Mouse (Mus musculus) forebrain, embryonic 15.5 days (tissue): ENCODE data around the gene Kiz. TPM values are rescaled to one million over a fixed set of nuclear protein-coding genes. Genes with fewer than 3 reads are reported as not detected.

ENCODE experiments used
- ATAC-seq: fragments of 200-750 bp; cut with Nextera tagmentation; replicated peaks from 2 replicates; pipeline ENCODE4 v1.8.0; 2017; ENCODE audit warnings: mild to moderate bottlenecking, moderate TSS enrichment, moderate library complexity
- H3K27ac ChIP-seq: fragments of 300-500 bp; sonication (generic); replicated peaks from 2 replicates; pipeline ENCODE4 v1.5.1; 2015; ENCODE audit warnings: mild to moderate bottlenecking, inconsistent platforms
- H3K27me3 ChIP-seq: fragments of 300-500 bp; sonication (generic); 2 replicates; pipeline ENCODE4 v1.6.1; 2015; ENCODE audit warnings: inconsistent platforms
- H3K36me3 ChIP-seq: fragments of 300-500 bp; sonication (generic); 2 replicates; pipeline ENCODE4 v1.6.1; 2015; ENCODE audit warnings: mild to moderate bottlenecking, inconsistent platforms
- H3K4me1 ChIP-seq: fragments of 300-500 bp; sonication (generic); 2 replicates; pipeline ENCODE4 v1.6.1; 2015; ENCODE audit warnings: inconsistent platforms
- H3K4me2 ChIP-seq: fragments of 300-500 bp; sonication (generic); replicated peaks from 2 replicates; pipeline ENCODE4 v1.6.1; 2015; ENCODE audit warnings: mild to moderate bottlenecking, inconsistent platforms
- H3K4me3 ChIP-seq: fragments of 300-500 bp; sonication (generic); 2 replicates; pipeline ENCODE4 v1.5.1; 2015; ENCODE audit warnings: mild to moderate bottlenecking, inconsistent platforms
- H3K9ac ChIP-seq: fragments of 300-500 bp; sonication (generic); replicated peaks from 2 replicates; pipeline ENCODE4 v1.6.1; 2015; ENCODE audit warnings: mild to moderate bottlenecking, inconsistent platforms
- H3K9me3 ChIP-seq: fragments of 300-500 bp; sonication (generic); 2 replicates; pipeline ENCODE4 v1.6.1; 2016; ENCODE audit warnings: inconsistent platforms
- WGBS: fragments of 180-500 bp; shearing (Covaris S2); methylation state at CpG from one replicate; pipeline ENCODE4 v1.1.7; 2015; ENCODE audit warnings: mixed read lengths; 5-methylcytosine and 5-hydroxymethylcytosine counted together
- polyA plus RNA-seq: library from polyadenylated mRNA; unstranded; fragments of >200 nt; fragmentation: Nextera tagmentation; extraction: Ambion mirVana; gene quantifications from 2 replicates; pipeline ENCODE4 v1.2.1, GENCODE M21; 2015

The Kiz gene
- polyA plus RNA-seq: 23.4 and 26.4 TPM in 2 replicates

GRCm38 (mm10) chr2:146855599-146856039 lies at the start of gene Kiz:
Gene Kiz, plus strand, starts transcription at chr2:146855864.
- Histone ChIP-seq H3K27ac (peak within 1 kb of the TSS; percentile 75), H3K9me3 (no peaks in the 10 kb centered on the region)
- WGBS: under 1% methylated on average over 32 of the region's 32 CpGs

GRCm38 (mm10) chr2:146809706-146810256 lies 45.9 kb upstream of the Kiz start:
- ATAC-seq: no peak
- H3K4me1 ChIP-seq: peaks cover 6% of the 10 kb centered on the region
- H3K36me3 ChIP-seq: no peaks in the 10 kb centered on the region
- 63% methylated on average over 7 of the region's 7 CpGs for WGBS
- H3K4me2 ChIP-seq: no peak overlapping the region
- no peaks in the 10 kb centered on the region for H3K9me3 ChIP-seq
- H3K27me3 ChIP-seq: no peaks in the 10 kb centered on the region
- H3K27ac ChIP-seq: no peak overlapping the region
- H3K9ac ChIP-seq: no peak overlapping the region
- no peak overlapping the region for H3K4me3 ChIP-seq

More at GRCm38 (mm10) chr2:146855599-146856039, at the start of gene Kiz:
- Histone ChIP-seq H3K4me1 (peaks cover 6% of the 10 kb centered on the region), H3K4me2 (peak within 1 kb of the TSS; percentile 68), H3K27me3 (no peaks in the 10 kb centered on the region), H3K9ac (peak within 1 kb of the TSS; percentile 69), H3K4me3 (peak within 1 kb of the TSS; percentile 80), H3K36me3 (no peaks in the 10 kb centered on the region)
- peak; percentile 99 for ATAC-seq

GRCm38 (mm10) chr2:146810695-146811094 lies 45.0 kb upstream of the Kiz start:
- H3K27ac ChIP-seq: no peak overlapping the region
- H3K4me2 ChIP-seq: peak overlapping the region; percentile 30; the same call in 1 of the 2 replicates
- H3K36me3 ChIP-seq: no peaks in the 10 kb centered on the region
- H3K4me1 ChIP-seq: peaks cover 6% of the 10 kb centered on the region
- H3K9ac ChIP-seq: no peak overlapping the region
- no peaks in the 10 kb centered on the region for H3K9me3 ChIP-seq
- no peaks in the 10 kb centered on the region for H3K27me3 ChIP-seq
- peak overlapping the region; percentile 5; the same call in 1 of the 2 replicates for H3K4me3 ChIP-seq
- ATAC-seq: peak; percentile 26; the same call in 1 of the 2 replicates
- 9% methylated on average over 13 of the region's 13 CpGs for WGBS

- no peak overlapping the region for H3K9ac ChIP-seq
- H3K27ac ChIP-seq: no peak overlapping the region
Measured at GRCm38 (mm10) chr2:146814978-146815377, 40.7 kb upstream of the Kiz start.

GRCm38 (mm10) chr2:146819065-146819464 lies 36.6 kb upstream of the Kiz start:
- no peak for ATAC-seq
- Histone ChIP-seq H3K36me3 (no peaks in the 10 kb centered on the region), H3K27ac (no peak overlapping the region), H3K4me2 (no peak overlapping the region), H3K4me3 (no peak overlapping the region), H3K9me3 (no peaks in the 10 kb centered on the region), H3K27me3 (no peaks in the 10 kb centered on the region), H3K4me1 (peaks cover 11% of the 10 kb centered on the region), H3K9ac (no peak overlapping the region)
- 91% methylated on average over 4 of the region's 4 CpGs for WGBS

More at GRCm38 (mm10) chr2:146814978-146815377, 40.7 kb upstream of the Kiz start:
- no peak for ATAC-seq
- Histone ChIP-seq H3K4me3 (no peak overlapping the region), H3K4me2 (no peak overlapping the region), H3K4me1 (peaks cover 6% of the 10 kb centered on the region), H3K36me3 (no peaks in the 10 kb centered on the region), H3K27me3 (no peaks in the 10 kb centered on the region), H3K9me3 (no peaks in the 10 kb centered on the region)
- 84% methylated on average over 7 of the region's 7 CpGs for WGBS

GRCm38 (mm10) chr2:146823483-146823951 lies 32.1 kb upstream of the Kiz start:
- H3K9me3 ChIP-seq: no peaks in the 10 kb centered on the region
- no peaks in the 10 kb centered on the region for H3K36me3 ChIP-seq
- 10% methylated on average over 11 of the region's 11 CpGs for WGBS
- H3K4me1 ChIP-seq: peaks cover 12% of the 10 kb centered on the region
- peaks cover 20% of the 10 kb centered on the region; the same call in 1 of the 2 replicates for H3K27me3 ChIP-seq
- ATAC-seq: peak; percentile 74
- no peak overlapping the region for H3K9ac ChIP-seq
- H3K4me2 ChIP-seq: no peak overlapping the region; the same call in 1 of the 2 replicates
- H3K27ac ChIP-seq: peak overlapping the region; percentile 41
- no peak overlapping the region for H3K4me3 ChIP-seq

GRCm38 (mm10) chr2:146824043-146824442 lies 31.6 kb upstream of the Kiz start:
- H3K27ac ChIP-seq: 0 out of 2 replicates have a peak overlapping the region, but pooled peaks have one; percentile 41
- H3K27me3 ChIP-seq: peaks cover 25% of the 10 kb centered on the region; the same call in 1 of the 2 replicates
- peak; percentile 11; the same call in 1 of the 2 replicates for ATAC-seq
- H3K9ac ChIP-seq: no peak overlapping the region
- H3K4me3 ChIP-seq: no peak overlapping the region
- WGBS: 37% methylated on average over 8 of the region's 8 CpGs
- H3K9me3 ChIP-seq: no peaks in the 10 kb centered on the region
- H3K4me1 ChIP-seq: peaks cover 12% of the 10 kb centered on the region
- no peaks in the 10 kb centered on the region for H3K36me3 ChIP-seq
- no peak overlapping the region; the same call in 1 of the 2 replicates for H3K4me2 ChIP-seq

- Histone ChIP-seq H3K27ac (no peak overlapping the region), H3K4me2 (no peak overlapping the region), H3K4me3 (no peak overlapping the region), H3K27me3 (peaks cover 56% of the 10 kb centered on the region), H3K9me3 (no peaks in the 10 kb centered on the region), H3K36me3 (no peaks in the 10 kb centered on the region), H3K9ac (no peak overlapping the region), H3K4me1 (peaks cover 14% of the 10 kb centered on the region)
- 88% methylated on average over 4 of the region's 4 CpGs for WGBS
- ATAC-seq: no peak
Measured at GRCm38 (mm10) chr2:146828006-146828405, 27.7 kb upstream of the Kiz start.

GRCm38 (mm10) chr2:146833222-146834063 lies 22.2 kb upstream of the Kiz start:
- WGBS: 3% methylated on average over 31 of the region's 31 CpGs

GRCm38 (mm10) chr2:146834064-146834313 lies 21.7 kb upstream of the Kiz start:
- peaks cover 42% of the 10 kb centered on the region for H3K4me1 ChIP-seq
- H3K4me3 ChIP-seq: peak overlapping the region; percentile 31
- WGBS: 1% methylated on average over 5 of the region's 5 CpGs
- H3K27me3 ChIP-seq: peaks cover 73% of the 10 kb centered on the region
- peak overlapping the region; percentile 4; the same call in 1 of the 2 replicates for H3K9ac ChIP-seq
- H3K36me3 ChIP-seq: no peaks in the 10 kb centered on the region
- H3K27ac ChIP-seq: peak overlapping the region; percentile 73
- H3K9me3 ChIP-seq: no peaks in the 10 kb centered on the region
- H3K4me2 ChIP-seq: peak overlapping the region; percentile 49
- no peak; the same call in 1 of the 2 replicates for ATAC-seq

More at GRCm38 (mm10) chr2:146833222-146834063, 22.2 kb upstream of the Kiz start:
- Histone ChIP-seq H3K4me2 (peak overlapping the region; percentile 49), H3K36me3 (no peaks in the 10 kb centered on the region), H3K27ac (peak overlapping the region; percentile 73), H3K4me1 (peaks cover 37% of the 10 kb centered on the region), H3K9ac (peak overlapping the region; percentile 4; the same call in 1 of the 2 replicates), H3K4me3 (peak overlapping the region; percentile 31), H3K27me3 (peaks cover 72% of the 10 kb centered on the region), H3K9me3 (no peaks in the 10 kb centered on the region)
- ATAC-seq: 0 out of 2 replicates have a peak, but pooled peaks have one; percentile 7

- H3K4me1 ChIP-seq: peaks cover 48% of the 10 kb centered on the region
- H3K9me3 ChIP-seq: no peaks in the 10 kb centered on the region
- no peaks in the 10 kb centered on the region for H3K36me3 ChIP-seq
- H3K27ac ChIP-seq: peak overlapping the region; percentile 73
- H3K27me3 ChIP-seq: peaks cover 76% of the 10 kb centered on the region
- H3K9ac ChIP-seq: peak overlapping the region; percentile 8; the same call in 1 of the 2 replicates
- H3K4me2 ChIP-seq: peak overlapping the region; percentile 49
- H3K4me3 ChIP-seq: peak overlapping the region; percentile 31
- WGBS: under 1% methylated on average over 63 of the region's 63 CpGs
- peak; percentile 61 for ATAC-seq
Measured at GRCm38 (mm10) chr2:146834314-146835201, 21.1 kb upstream of the Kiz start.
